Mouse (Mus musculus) R1 (cell line): Measurements from ENCODE around the gene Uba1y.
"Not testable (repeated sequence)": the region's sequence is repeated elsewhere in the genome, so short reads cannot be mapped to it uniquely, and the experiment has no call there.

Experiments
- DNase-seq: peaks from one replicate; pipeline ENCODE4 v3.0.0-alpha.2; 2018; ENCODE audit warnings: low read depth, low spot score

Uba1y gene

GRCm38 (mm10) chrY:818396-818795 is at the start of gene Uba1y:
Gene Uba1y, plus strand, starts transcription at chrY:818649.
- DNase-seq, result peak; percentile 57

GRCm38 (mm10) chrY:797309-797708 is 21.1 kb upstream of the Uba1y start, which contains the start of gene Zfy1:
Gene Zfy1, minus strand, starts transcription at chrY:797409.
- not testable (repeated sequence) for DNase-seq

DNA sequence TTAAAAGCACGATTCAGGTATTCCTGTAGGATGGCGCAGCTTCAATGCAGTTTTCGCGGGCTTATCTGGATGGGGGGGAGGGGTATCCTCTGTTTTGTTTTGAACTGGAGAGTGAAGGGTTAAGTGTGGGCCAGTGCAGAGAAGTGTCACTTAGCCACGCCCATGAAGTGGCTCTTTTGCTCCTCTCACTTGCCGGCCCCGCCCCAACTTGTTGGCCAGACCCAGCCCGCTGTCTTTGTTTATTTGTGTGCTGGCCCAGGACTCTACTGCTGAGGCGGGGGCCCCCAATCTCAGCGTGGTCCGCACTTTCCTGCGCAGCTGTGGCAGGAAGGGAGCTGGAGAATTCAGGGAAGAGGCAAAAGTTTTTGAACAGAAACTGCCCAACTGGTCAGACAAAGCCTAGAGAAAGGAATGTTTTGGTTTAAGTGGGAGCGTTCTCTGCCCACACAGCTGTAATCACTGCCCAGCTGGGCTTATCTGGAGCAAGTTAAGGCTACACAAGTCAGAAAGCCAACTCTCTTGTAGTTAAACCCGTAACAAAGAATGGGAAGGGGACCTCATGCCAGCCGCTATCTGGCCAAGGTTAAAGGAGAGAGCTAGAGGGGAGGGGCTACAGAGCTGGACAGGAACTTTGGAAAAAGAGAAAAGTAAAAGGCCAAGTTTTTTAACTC is 9.3 kb upstream of the Uba1y start:
- peak; percentile 76 for DNase-seq

GRCm38 (mm10) chrY:872404-872803 is 54.0 kb downstream of the Uba1y start:
- DNase-seq, result no peak

DNA sequence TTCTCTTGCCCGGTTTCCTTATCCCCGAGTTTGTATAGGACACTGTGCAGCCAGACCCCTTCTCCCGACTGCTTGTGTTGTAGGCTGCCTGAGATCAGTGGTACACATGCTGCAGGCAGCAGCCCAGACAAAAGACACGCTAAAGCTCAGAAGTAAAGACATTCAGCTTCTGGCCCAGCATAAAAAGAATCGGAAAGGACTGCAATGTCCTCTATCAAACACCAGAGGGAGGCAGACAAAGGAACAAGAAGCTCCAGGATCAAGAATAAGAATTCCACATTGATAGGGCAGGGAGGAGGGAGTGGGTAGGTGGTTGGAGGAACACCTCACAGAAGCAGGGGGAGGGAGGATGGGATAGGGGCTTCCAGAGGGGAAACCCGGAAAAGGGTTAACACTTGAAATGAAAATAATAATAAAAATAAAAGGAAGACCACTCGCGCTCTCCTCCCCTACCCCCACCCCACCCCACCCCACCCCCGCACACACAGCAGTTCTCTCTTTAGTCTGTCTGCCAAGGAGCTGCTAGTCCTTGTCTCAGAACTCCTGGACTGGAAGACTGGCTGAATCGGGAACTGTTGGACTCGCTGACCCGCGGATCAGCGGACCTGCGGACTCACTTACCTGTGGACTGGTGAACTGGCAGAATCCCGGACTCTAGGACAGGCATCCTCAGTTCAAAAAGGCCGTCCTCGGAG is 54.6 kb downstream of the Uba1y start:
- DNase-seq, result peak; percentile 34
